Mouse (Mus musculus) intestine, postnatal 0 days (tissue): ENCODE measurements around the gene Mettl1. TPM values are rescaled to one million over a fixed set of nuclear protein-coding genes. Genes with fewer than 3 reads are reported as not detected.

Experiments
- ATAC-seq: fragments of 200-750 bp; cut with Nextera tagmentation; 2 replicates; pipeline ENCODE4 v1.8.0; 2017; ENCODE audit warnings: mild to moderate bottlenecking, moderate TSS enrichment, moderate library complexity
- H3K27ac ChIP-seq: fragments of 300-500 bp; sonication (generic); 2 replicates; pipeline ENCODE4 v1.5.1; 2014; ENCODE audit warnings: mild to moderate bottlenecking, low read depth, low read length, moderate library complexity
- H3K27me3 ChIP-seq: fragments of 300-500 bp; sonication (generic); replicated peaks from 2 replicates; pipeline ENCODE4 v1.6.1; 2014; ENCODE audit warnings: low read length, mixed read lengths; ENCODE audit not compliant: control insufficient read depth, insufficient read depth
- H3K36me3 ChIP-seq: fragments of 300-500 bp; sonication (generic); 2 replicates; pipeline ENCODE4 v1.6.1; 2014; ENCODE audit warnings: mild to moderate bottlenecking, moderate library complexity; ENCODE audit not compliant: control insufficient read depth, insufficient read depth
- H3K4me1 ChIP-seq: fragments of 300-500 bp; sonication (generic); replicated peaks from 2 replicates; pipeline ENCODE4 v1.6.1; 2014; ENCODE audit warnings: antibody characterized with exemption, low read length, mixed read lengths; ENCODE audit not compliant: control insufficient read depth, insufficient read depth
- H3K4me2 ChIP-seq: fragments of 300-500 bp; sonication (generic); replicated peaks from 2 replicates; pipeline ENCODE4 v1.6.1; 2014; ENCODE audit warnings: low read depth, mild to moderate bottlenecking, moderate library complexity
- H3K4me3 ChIP-seq: fragments of 300-500 bp; sonication (generic); 2 replicates; pipeline ENCODE4 v1.5.1; 2014; ENCODE audit warnings: low read depth, low read length
- H3K9ac ChIP-seq: fragments of 300-500 bp; sonication (generic); 2 replicates; pipeline ENCODE4 v1.6.1; 2014; ENCODE audit warnings: mild to moderate bottlenecking, low read depth, low read length
- H3K9me3 ChIP-seq: fragments of 300-500 bp; sonication (generic); 2 replicates; pipeline ENCODE4 v1.6.1; 2016; ENCODE audit warnings: mixed run types; ENCODE audit not compliant: control insufficient read depth
- CTCF ChIP-seq: sonication (generic); IDR thresholded peaks from 2 replicates; pipeline ENCODE4 v1.5.1; 2016; ENCODE audit warnings: low read depth, mild to moderate bottlenecking, control low read depth, antibody characterized with exemption, moderate library complexity
- WGBS: fragments of 180-500 bp; shearing (Covaris S2); extraction: QIAGEN DNeasy Blood & Tissue Kit; methylation state at CpG from one replicate; pipeline ENCODE4 v1.1.7; 2014; 5-methylcytosine and 5-hydroxymethylcytosine counted together
- microRNA counts: library from miRNA; unstranded; fragments of <30 nt; microRNA quantifications from one replicate; lab custom pipeline; 2016
- microRNA-seq: library from miRNA; unstranded; fragments of <30 nt; microRNA quantifications from one replicate; pipeline ENCODE4, GENCODE M21; 2016
- polyA plus RNA-seq: library from polyadenylated mRNA; unstranded; fragments of >200 nt; fragmentation: Nextera tagmentation; extraction: Ambion mirVana; gene quantifications from 2 replicates; pipeline ENCODE4 v1.2.1, GENCODE M21; 2015

Mettl1 gene
- polyA plus RNA-seq, 1 experiment from 2014 or later: 19.8 TPM

DNA sequence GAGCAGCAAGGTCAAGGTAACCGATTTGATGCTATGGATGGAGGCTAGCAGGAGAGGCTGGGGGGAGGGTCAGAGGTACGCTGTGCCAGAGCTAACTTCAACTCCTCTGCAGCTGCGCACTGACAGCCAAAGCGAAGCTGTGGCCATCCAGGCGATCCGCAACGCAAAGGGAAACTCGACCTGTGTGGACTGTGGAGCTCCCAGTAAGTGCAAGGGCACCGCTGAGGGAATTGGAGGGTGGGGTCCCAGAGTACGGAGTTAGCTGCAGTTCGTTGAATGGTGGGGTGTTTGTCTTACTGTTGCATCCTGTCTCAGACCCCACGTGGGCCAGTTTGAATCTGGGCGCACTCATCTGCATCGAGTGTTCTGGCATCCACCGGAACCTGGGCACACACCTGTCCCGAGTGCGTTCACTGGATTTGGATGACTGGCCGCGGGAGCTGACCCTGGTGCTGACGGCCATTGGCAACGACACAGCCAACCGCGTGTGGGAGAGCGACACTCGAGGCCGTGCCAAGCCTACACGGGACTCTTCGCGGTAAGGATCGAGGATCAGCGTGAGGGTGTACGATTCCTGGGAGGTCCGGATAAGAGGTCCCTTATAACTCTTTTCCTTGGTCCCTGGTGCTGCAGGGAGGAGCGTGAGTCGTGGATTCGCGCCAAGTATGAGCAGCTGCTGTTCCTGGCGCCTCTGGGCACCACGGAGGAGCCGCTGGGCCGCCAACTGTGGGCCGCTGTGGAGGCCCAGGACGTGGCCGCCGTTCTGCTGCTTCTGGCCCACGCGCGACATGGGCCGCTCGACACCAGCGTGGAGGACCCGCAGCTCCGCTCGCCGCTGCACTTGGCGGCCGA, 49.6 kb downstream of the Mettl1 start:
- H3K36me3 ChIP-seq: peaks cover 11% of the 10 kb centered on the region; the same call in 1 of the 2 replicates
- H3K27ac ChIP-seq: no peak overlapping the region
- H3K9ac ChIP-seq: no peak overlapping the region
- no peak for TF ChIP-seq CTCF
- H3K4me1 ChIP-seq: no peaks in the 10 kb centered on the region; the same call in 1 of the 2 replicates
- ATAC-seq: no peak; the same call in 1 of the 2 replicates
- peak overlapping the region; percentile 45 for H3K4me2 ChIP-seq
- WGBS: 10% methylated on average over 57 of the region's 57 CpGs
- H3K9me3 ChIP-seq: no peaks in the 10 kb centered on the region
- H3K4me3 ChIP-seq: peak overlapping the region; percentile 25
- H3K27me3 ChIP-seq: peaks cover 48% of the 10 kb centered on the region

DNA sequence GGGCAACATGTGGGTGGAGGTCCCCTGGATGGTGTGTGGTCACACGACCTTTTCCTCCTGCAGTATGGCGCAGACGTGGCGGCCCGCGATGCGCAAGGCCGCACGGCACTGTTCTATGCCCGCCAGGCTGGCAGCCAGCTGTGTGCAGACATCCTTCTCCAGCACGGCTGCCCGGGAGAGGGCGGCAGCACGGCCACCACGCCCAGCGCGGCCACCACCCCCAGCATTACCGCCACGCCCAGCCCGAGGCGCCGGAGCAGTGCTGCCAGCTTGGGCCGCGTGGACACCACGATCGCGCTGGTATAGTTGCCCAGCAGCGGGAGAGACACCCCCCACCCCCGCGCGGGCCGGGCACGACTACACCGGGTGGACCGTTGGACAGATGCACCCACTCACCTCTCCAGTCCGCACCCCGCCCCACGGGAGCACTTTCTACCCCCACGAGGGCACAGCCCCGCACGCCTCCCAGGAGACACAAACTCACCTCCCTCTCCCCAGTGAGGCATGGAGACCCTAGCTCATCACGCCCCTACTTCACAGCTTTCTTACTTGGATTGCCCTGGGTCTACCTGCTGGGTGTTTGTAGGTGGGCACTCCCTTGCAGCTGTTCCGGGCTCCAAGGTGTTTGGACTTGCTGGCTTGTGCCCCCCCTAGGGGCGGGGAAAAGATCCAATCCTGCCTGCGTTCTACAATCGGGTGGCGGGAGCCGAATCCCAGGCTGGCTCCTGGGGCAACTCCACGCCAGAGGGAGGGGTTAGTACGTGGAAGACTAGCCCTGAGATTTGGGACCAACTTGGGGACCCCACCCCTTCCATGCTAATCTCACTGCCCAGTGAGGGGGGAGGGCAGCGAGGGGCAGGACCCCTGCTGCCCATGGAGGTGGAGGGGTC, 50.5 kb downstream of the Mettl1 start:
- 11% methylated on average over 51 of the region's 51 CpGs for WGBS
- peaks cover 48% of the 10 kb centered on the region for H3K27me3 ChIP-seq
- H3K9me3 ChIP-seq: no peaks in the 10 kb centered on the region
- TF ChIP-seq CTCF: peak; percentile 30; the same call in 1 of the 2 replicates
- no peaks in the 10 kb centered on the region; the same call in 1 of the 2 replicates for H3K4me1 ChIP-seq
- peak overlapping the region; percentile 25 for H3K4me3 ChIP-seq
- peak overlapping the region; percentile 45 for H3K4me2 ChIP-seq
- no peak overlapping the region for H3K27ac ChIP-seq
- no peak overlapping the region for H3K9ac ChIP-seq
- peaks cover 20% of the 10 kb centered on the region for H3K36me3 ChIP-seq
- peak; percentile 39 for ATAC-seq

DNA sequence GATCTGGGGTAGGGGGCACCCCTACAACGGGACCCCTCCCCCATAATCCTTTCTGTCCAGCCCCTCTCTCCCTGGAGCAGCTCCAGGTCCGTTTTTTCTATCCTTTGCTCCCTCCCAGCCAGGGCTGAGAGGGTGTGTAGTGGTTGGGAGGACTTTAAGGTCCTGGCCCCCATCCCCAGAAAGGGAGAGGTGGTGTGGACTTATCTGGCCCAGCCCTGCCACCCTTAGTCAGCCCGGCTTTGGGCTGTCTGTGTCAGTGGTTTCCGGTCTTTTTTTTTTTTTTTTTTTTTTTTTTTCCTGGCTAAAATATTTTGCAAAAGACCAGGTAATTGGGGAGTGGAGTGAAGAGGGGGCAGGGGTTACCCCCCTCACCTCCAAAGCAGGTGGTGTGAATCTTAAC, 51.5 kb downstream of the Mettl1 start:
- H3K4me2 ChIP-seq: no peak overlapping the region
- no peak for TF ChIP-seq CTCF
- H3K27me3 ChIP-seq: peaks cover 43% of the 10 kb centered on the region
- H3K27ac ChIP-seq: no peak overlapping the region
- no peak for ATAC-seq
- no peaks in the 10 kb centered on the region; the same call in 1 of the 2 replicates for H3K4me1 ChIP-seq
- no peaks in the 10 kb centered on the region for H3K9me3 ChIP-seq
- H3K4me3 ChIP-seq: no peak overlapping the region
- 40% methylated on average over 4 of the region's 4 CpGs for WGBS
- H3K36me3 ChIP-seq: peaks cover 28% of the 10 kb centered on the region
- H3K9ac ChIP-seq: no peak overlapping the region

DNA sequence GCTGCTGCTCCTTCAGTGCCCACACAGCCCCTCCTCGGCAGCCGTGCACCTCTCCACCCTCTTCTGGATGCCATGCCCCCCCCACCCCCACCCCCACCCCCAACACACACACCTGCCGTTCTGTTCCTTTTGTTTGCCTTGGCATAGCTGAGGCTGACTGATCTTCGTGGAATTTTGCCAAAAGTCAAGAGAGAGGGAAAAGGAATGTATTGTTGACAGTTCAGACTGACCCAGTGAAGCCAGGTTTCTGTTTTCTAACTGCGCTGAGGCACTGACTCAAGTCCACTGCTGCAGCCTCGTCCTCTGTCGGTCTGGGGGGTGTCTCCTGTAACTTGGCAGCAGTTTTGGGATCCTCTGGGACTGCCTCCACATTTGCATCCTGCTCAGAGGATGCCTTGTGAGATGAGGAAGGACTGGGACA, 53.2 kb downstream of the Mettl1 start:
- no peak for TF ChIP-seq CTCF
- 24% methylated on average over 6 of the region's 7 CpGs for WGBS
- H3K4me3 ChIP-seq: no peak overlapping the region
- H3K36me3 ChIP-seq: peaks cover 45% of the 10 kb centered on the region
- H3K27ac ChIP-seq: no peak overlapping the region
- H3K4me2 ChIP-seq: no peak overlapping the region
- H3K27me3 ChIP-seq: peaks cover 33% of the 10 kb centered on the region
- H3K9me3 ChIP-seq: no peaks in the 10 kb centered on the region
- ATAC-seq: no peak
- no peaks in the 10 kb centered on the region; the same call in 1 of the 2 replicates for H3K4me1 ChIP-seq
- H3K9ac ChIP-seq: no peak overlapping the region

MicroRNAs encoded within 50 kb of the gene (microRNA counts, 519-probe panel; counts per million panel counts)
- microRNA mmu-miR-26a (lab: Ali Mortazavi, UCI) (4,163 counts per million, percentile 60 among the panel's probes with 10 or more counts), microRNA mmu-miR-546 (lab: Ali Mortazavi, UCI) (not detected)

Small RNA genes lying within 50 kb of the gene (microRNA-seq; reads per million reads assigned to microRNA genes)
- 73.4 reads per million, percentile 44 among the genes with 10 or more reads in this experiment for gene Mir26a-2
- not detected for gene Mir546

Other genes starting within 250 kb of the Mettl1 start
- 7.7 and 8.0 TPM in 2 replicates for gene Atp23, start 140.1 kb upstream of the Mettl1 start, polyA plus RNA-seq
- gene Ctdsp2, start 62.7 kb upstream of the Mettl1 start, polyA plus RNA-seq: 43.1 and 46.7 TPM in 2 replicates
- 0.20 and 0.52 TPM in 2 replicates for gene Avil, start 40.7 kb upstream of the Mettl1 start, polyA plus RNA-seq
- 42.4 and 43.7 TPM in 2 replicates for gene Tsfm, start 10.6 kb upstream of the Mettl1 start, polyA plus RNA-seq
- gene Eef1akmt3, start 99 bp downstream of the Mettl1 start, polyA plus RNA-seq: 0.16 and 0.17 TPM in 2 replicates
- not detected in 2 replicates for gene Cyp27b1, start 6.8 kb downstream of the Mettl1 start, polyA plus RNA-seq
- 0.91 and 1.1 TPM in 2 replicates for gene March9, start 18.8 kb downstream of the Mettl1 start, polyA plus RNA-seq
- 500 and 515 TPM in 2 replicates for gene Cdk4, start 22.1 kb downstream of the Mettl1 start, polyA plus RNA-seq
- 264 and 300 TPM in 2 replicates for gene Tspan31, start 28.9 kb downstream of the Mettl1 start, polyA plus RNA-seq
- gene Agap2, start 33.9 kb downstream of the Mettl1 start, polyA plus RNA-seq: 0.07 and 0.20 TPM in 2 replicates
- 113 and 116 TPM in 2 replicates for gene Os9, start 79.7 kb downstream of the Mettl1 start, polyA plus RNA-seq
- gene B4galnt1, start 123.8 kb downstream of the Mettl1 start, polyA plus RNA-seq: 29.4 and 34.1 TPM in 2 replicates
- 0.52 and 0.65 TPM in 2 replicates for gene Slc26a10, start 139.2 kb downstream of the Mettl1 start, polyA plus RNA-seq
- 14.4 and 15.1 TPM in 2 replicates for gene Arhgef25, start 148.7 kb downstream of the Mettl1 start, polyA plus RNA-seq
- gene Dtx3, start 154.3 kb downstream of the Mettl1 start, polyA plus RNA-seq: 22.2 and 24.6 TPM in 2 replicates
- 43.0 and 47.0 TPM in 2 replicates for gene Pip4k2c, start 170.2 kb downstream of the Mettl1 start, polyA plus RNA-seq
- gene Kif5a, start 221.9 kb downstream of the Mettl1 start, polyA plus RNA-seq: 2.7 and 3.7 TPM in 2 replicates
- 143 and 147 TPM in 2 replicates for gene Dctn2, start 225.0 kb downstream of the Mettl1 start, polyA plus RNA-seq
- 8.7 and 12.8 TPM in 2 replicates for gene Mbd6, start 247.6 kb downstream of the Mettl1 start, polyA plus RNA-seq